Mouse (Mus musculus) brain, embryonic 14.5 days (tissue): Measurements from ENCODE around the gene Zbtb9.

Experiments used
- CTCF ChIP-seq: fragments of 200-500 bp; IDR thresholded peaks from 2 replicates; pipeline ENCODE4 v1.5.1; 2012; ENCODE audit warnings: inconsistent platforms, mild to moderate bottlenecking, moderate library complexity, borderline replicate concordance; ENCODE audit not compliant: insufficient read depth, insufficient read length; ENCODE audit errors: extremely low read depth
- POLR2A ChIP-seq: fragments of 200-500 bp; IDR thresholded peaks from 2 replicates; pipeline ENCODE4 v1.6.1; 2012; ENCODE audit warnings: mild to moderate bottlenecking, inconsistent platforms, borderline replicate concordance; ENCODE audit not compliant: poor library complexity, insufficient read depth, insufficient read length, severe bottlenecking; ENCODE audit errors: extremely low read depth

- TF ChIP-seq POLR2A (no peak), CTCF (no peak)
Measured at GRCm38 (mm10) chr17:27017564-27018499, 44.9 kb downstream of the Zbtb9 start.
